Mouse (Mus musculus) intestine, embryonic 15.5 days (tissue): ENCODE data around the gene Snap91. TPM values are rescaled to one million over a fixed set of nuclear protein-coding genes. Genes with fewer than 3 reads are reported as not detected.

ENCODE experiments used
- ATAC-seq: fragments of 200-750 bp; cut with Nextera tagmentation; 2 replicates; pipeline ENCODE4 v1.8.0; 2017; ENCODE audit warnings: moderate TSS enrichment, moderate library complexity
- H3K27ac ChIP-seq: fragments of 300-500 bp; sonication (generic); 2 replicates; pipeline ENCODE4 v1.5.1; 2015; ENCODE audit warnings: mild to moderate bottlenecking, inconsistent platforms
- H3K27me3 ChIP-seq: fragments of 300-500 bp; sonication (generic); replicated peaks from 2 replicates; pipeline ENCODE4 v1.6.1; 2015; ENCODE audit warnings: inconsistent platforms
- H3K36me3 ChIP-seq: fragments of 300-500 bp; sonication (generic); 2 replicates; pipeline ENCODE4 v1.6.1; 2015; ENCODE audit warnings: inconsistent platforms
- H3K4me1 ChIP-seq: fragments of 300-500 bp; sonication (generic); replicated peaks from 2 replicates; pipeline ENCODE4 v1.6.1; 2015; ENCODE audit warnings: inconsistent platforms
- H3K4me2 ChIP-seq: fragments of 300-500 bp; sonication (generic); replicated peaks from 2 replicates; pipeline ENCODE4 v1.6.1; 2015; ENCODE audit warnings: mild to moderate bottlenecking, inconsistent platforms
- H3K4me3 ChIP-seq: fragments of 300-500 bp; sonication (generic); replicated peaks from 2 replicates; pipeline ENCODE4 v1.5.1; 2015; ENCODE audit warnings: inconsistent platforms
- H3K9ac ChIP-seq: fragments of 300-500 bp; sonication (generic); 2 replicates; pipeline ENCODE4 v1.6.1; 2015; ENCODE audit warnings: inconsistent platforms
- H3K9me3 ChIP-seq: fragments of 300-500 bp; sonication (generic); 2 replicates; pipeline ENCODE4 v1.6.1; 2016; ENCODE audit warnings: inconsistent platforms
- WGBS: fragments of 180-500 bp; shearing (Covaris S2); methylation state at CpG from one replicate; pipeline ENCODE4 v1.1.7; 2015; 5-methylcytosine and 5-hydroxymethylcytosine counted together
- polyA plus RNA-seq: library from polyadenylated mRNA; unstranded; fragments of >200 nt; fragmentation: Nextera tagmentation; extraction: Ambion mirVana; gene quantifications from 2 replicates; pipeline ENCODE4 v1.2.1, GENCODE M21; 2015

Snap91 gene
- polyA plus RNA-seq, 1 experiment from 2014 or later, result 5.5 TPM

DNA sequence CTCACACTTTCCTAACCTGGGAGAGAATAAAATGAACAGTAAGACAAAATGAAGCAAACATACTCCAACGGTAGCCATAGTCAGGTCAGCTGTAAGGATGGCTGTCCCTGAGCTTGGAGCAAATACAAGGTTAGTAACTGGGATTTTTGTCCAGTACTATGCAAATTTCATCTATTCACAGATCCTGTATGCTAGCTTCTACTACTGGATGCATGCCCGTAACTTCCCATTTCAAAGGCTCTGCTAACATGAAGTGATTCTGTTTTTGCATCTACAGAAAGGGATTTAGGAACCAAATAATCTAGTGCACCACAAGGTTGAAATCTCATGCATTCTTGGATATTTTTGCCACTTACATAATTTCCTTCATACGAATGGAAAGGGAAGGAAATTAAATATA is 70.2 kb downstream of the Snap91 start:
- H3K4me1 ChIP-seq, result no peaks in the 10 kb centered on the region
- no peaks in the 10 kb centered on the region for H3K27me3 ChIP-seq
- no peaks in the 10 kb centered on the region for H3K9me3 ChIP-seq
- no peak overlapping the region for H3K27ac ChIP-seq
- H3K36me3 ChIP-seq, result no peaks in the 10 kb centered on the region
- WGBS, result 80% methylated on average over 3 of the region's 3 CpGs
- no peak overlapping the region for H3K4me2 ChIP-seq
- ATAC-seq, result no peak
- H3K4me3 ChIP-seq, result no peak overlapping the region
- no peak overlapping the region for H3K9ac ChIP-seq

DNA sequence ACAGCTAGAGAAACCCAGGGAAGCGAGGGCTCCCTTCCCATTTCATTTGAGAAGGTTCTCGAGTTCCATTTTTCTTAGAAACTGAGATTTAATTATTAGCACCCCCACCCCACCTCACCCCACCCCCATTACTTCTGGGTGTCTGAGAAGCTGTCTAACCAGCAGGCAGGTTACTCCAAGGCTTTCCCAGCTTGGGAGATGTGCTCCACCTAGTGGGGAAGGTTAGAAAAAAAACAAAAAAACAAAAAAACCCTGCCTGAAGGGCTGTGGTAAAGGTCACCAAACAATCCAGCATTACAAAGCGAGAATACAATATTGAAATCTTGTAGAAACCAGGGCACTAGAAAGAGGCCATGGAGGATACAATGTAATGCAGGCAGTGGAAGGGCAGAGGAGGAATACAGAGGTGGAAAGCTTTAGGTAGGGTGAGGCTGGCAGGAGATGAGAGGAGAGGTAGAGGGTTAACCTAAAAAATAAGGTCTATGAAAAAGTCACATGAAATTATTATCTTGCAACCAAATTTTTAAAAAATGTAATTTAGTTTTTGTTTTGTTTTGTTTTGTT is 79.8 kb downstream of the Snap91 start:
- H3K4me2 ChIP-seq, result no peak overlapping the region
- no peaks in the 10 kb centered on the region for H3K36me3 ChIP-seq
- 27% methylated on average over 3 of the region's 3 CpGs for WGBS
- 0 out of 2 replicates have a peak, but pooled peaks have one; percentile 41 for ATAC-seq
- no peak overlapping the region for H3K4me3 ChIP-seq
- no peak overlapping the region for H3K9ac ChIP-seq
- no peaks in the 10 kb centered on the region for H3K27me3 ChIP-seq
- no peak overlapping the region for H3K27ac ChIP-seq
- H3K4me1 ChIP-seq, result no peaks in the 10 kb centered on the region
- H3K9me3 ChIP-seq, result no peaks in the 10 kb centered on the region

DNA sequence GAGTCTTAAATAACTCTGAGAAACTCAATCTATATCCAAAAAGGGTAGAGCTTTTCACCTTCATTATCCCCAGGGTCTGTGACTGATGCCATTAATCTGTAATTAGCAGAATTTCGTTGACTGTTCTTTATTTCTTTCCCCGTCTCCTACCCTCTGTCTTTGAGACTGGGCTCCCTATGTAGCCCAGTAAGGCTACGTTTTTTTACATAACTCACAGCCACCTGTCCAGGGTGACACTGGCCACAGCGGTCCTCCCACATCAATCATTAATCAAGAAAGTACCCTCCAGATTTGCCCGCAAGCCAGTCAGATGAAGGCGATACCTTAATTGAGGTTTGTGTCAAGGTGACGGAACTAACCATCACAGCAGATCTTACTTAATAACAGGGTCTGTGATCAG is 81.4 kb downstream of the Snap91 start:
- H3K9me3 ChIP-seq, result no peaks in the 10 kb centered on the region
- no peak for ATAC-seq
- no peaks in the 10 kb centered on the region for H3K4me1 ChIP-seq
- H3K4me2 ChIP-seq, result no peak overlapping the region
- no peaks in the 10 kb centered on the region for H3K36me3 ChIP-seq
- H3K27me3 ChIP-seq, result no peaks in the 10 kb centered on the region
- H3K9ac ChIP-seq, result no peak overlapping the region
- 66% methylated on average over 7 of the region's 7 CpGs for WGBS
- no peak overlapping the region for H3K27ac ChIP-seq
- no peak overlapping the region for H3K4me3 ChIP-seq

DNA sequence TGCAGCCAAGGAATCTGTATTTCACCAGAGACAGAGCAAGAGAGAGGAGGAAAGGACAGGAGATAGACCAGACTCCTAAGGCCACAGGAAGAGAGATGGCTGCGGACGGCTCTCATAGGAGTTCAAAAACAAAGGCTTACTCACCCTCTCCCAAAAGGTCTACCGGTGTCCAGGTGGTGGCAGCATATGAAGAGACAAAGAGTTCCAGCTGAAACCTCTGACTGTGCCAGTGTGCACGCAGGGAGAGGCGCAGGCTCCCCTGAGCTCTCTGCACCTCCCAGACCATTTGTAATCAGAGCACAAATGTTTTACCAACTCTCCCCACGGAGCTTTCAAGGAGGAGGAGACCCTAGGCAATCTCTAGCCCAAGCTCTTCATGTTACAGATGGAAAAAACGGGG is 81.8 kb downstream of the Snap91 start:
- ATAC-seq, result no peak

DNA sequence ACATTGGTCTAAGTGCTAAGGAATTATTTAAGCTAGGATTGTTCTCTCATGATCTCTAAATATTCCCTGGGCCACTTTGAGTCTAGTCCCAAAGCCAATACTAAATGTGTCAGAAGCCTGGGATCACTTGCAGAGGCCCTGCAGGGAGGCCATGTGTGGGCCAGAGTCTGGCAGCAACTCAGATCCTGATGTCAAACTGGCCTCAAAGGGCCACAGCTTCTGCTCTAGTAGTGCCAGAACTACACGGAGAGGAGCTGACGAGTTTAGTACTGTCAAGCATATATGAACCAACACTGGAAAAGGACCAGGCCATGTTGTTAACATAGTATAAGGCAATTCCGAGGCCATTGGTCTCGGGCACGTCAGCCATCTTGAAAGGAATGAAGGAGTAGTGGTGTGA is 82.3 kb downstream of the Snap91 start:
- Histone ChIP-seq H3K27me3 (no peaks in the 10 kb centered on the region), H3K36me3 (no peaks in the 10 kb centered on the region), H3K4me2 (no peak overlapping the region), H3K9ac (no peak overlapping the region), H3K4me3 (no peak overlapping the region), H3K4me1 (no peaks in the 10 kb centered on the region), H3K9me3 (no peaks in the 10 kb centered on the region), H3K27ac (no peak overlapping the region)
- WGBS, result 89% methylated on average over 5 of the region's 5 CpGs
- ATAC-seq, result no peak

More for the DNA sequence above, 81.8 kb downstream of the Snap91 start:
- Histone ChIP-seq H3K4me1 (no peaks in the 10 kb centered on the region), H3K9ac (no peak overlapping the region), H3K36me3 (no peaks in the 10 kb centered on the region), H3K27me3 (no peaks in the 10 kb centered on the region), H3K27ac (no peak overlapping the region), H3K4me3 (no peak overlapping the region), H3K4me2 (no peak overlapping the region), H3K9me3 (no peaks in the 10 kb centered on the region)
- WGBS, result 34% methylated on average over 7 of the region's 7 CpGs

DNA sequence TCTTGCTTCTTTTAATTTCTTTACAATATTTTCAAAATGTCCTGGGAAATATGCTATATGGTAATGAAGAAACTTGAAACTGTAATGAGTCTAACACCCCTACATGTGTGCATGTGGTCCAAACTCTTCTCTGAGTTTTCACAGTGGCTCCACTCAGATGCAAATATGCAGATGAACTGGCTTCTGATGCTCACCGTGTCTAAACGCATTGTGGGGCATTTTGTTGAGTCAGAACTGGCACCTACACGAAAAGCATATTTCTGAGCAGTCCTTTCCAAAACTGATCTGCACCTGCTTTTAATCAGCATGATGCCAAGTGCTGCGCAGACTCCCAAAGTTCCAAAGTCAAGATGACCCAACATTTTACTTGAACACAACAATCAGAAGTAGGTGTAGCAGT is 82.9 kb downstream of the Snap91 start:
- Histone ChIP-seq H3K36me3 (no peaks in the 10 kb centered on the region), H3K4me3 (no peak overlapping the region), H3K27ac (no peak overlapping the region), H3K4me1 (no peaks in the 10 kb centered on the region), H3K9ac (no peak overlapping the region), H3K4me2 (no peak overlapping the region), H3K9me3 (no peaks in the 10 kb centered on the region), H3K27me3 (no peaks in the 10 kb centered on the region)
- ATAC-seq, result no peak
- 85% methylated on average over 4 of the region's 4 CpGs for WGBS

DNA sequence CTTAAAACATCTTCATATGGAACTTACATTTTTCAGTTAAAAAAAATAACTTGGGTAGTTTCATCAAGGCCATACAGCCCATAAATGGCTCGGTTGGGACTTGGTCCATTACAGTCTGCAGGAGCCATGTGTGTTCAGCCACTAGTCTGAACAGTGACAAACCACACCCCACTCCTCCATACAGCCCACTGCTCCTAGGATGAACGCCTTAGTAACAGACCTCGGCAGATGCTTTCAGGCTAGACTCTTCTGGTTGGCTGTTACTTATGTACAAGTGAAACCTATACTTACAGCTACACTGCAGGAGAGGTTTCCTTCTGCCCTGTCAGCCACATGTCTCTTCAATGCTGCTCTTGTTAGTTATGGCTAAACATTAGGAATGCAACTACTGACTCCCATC is 85.2 kb downstream of the Snap91 start:
- Histone ChIP-seq H3K9me3 (no peaks in the 10 kb centered on the region), H3K4me1 (no peaks in the 10 kb centered on the region), H3K27ac (no peak overlapping the region), H3K4me3 (no peak overlapping the region), H3K36me3 (no peaks in the 10 kb centered on the region), H3K27me3 (no peaks in the 10 kb centered on the region), H3K9ac (no peak overlapping the region), H3K4me2 (no peak overlapping the region)
- WGBS, result 54% methylated on average over 3 of the region's 3 CpGs
- no peak for ATAC-seq

DNA sequence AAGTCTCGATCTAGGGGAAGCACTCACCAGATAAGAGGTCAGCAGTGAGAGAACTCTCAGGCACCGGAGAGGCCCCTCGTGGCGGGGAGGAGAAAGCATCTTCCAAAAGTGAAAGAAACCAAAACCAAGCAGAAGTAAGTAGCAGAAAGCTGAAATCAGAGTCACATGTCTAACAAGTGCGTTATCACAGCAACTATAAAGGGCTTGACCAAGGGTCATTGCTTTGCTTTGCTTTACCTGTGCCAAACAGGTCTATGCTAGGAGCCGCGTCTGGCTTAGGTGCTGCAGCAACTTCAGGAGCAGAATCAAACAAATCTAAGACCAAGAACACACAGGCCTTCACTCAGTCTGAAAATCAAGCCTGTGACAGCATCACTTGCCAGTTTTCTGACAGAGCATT is 88.5 kb downstream of the Snap91 start:
- WGBS, result 64% methylated on average over 7 of the region's 7 CpGs
- H3K4me3 ChIP-seq, result no peak overlapping the region
- H3K9me3 ChIP-seq, result no peaks in the 10 kb centered on the region
- peak; percentile 86 for ATAC-seq
- H3K4me1 ChIP-seq, result no peaks in the 10 kb centered on the region
- H3K36me3 ChIP-seq, result no peaks in the 10 kb centered on the region
- no peaks in the 10 kb centered on the region for H3K27me3 ChIP-seq
- no peak overlapping the region for H3K4me2 ChIP-seq
- H3K9ac ChIP-seq, result no peak overlapping the region
- no peak overlapping the region for H3K27ac ChIP-seq

DNA sequence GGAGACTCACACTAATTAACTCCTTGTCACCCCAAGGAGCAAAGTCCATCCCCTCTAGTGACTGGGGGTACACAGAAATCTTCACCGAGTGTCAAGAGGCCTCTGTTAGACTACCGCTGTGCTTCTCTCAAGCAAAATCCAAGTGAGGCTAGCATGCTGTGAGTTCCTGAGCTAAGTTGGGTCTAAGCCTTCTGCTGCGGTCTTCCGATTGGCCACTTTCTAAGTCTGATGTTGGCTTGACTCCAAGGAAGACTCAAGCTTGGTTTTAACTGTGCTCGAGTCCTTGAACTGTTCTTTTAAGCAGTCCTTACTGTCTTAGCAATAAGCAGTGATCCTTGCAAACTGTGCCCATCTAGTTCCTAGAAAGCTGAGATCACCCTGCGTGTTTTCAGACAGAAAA is 91.3 kb downstream of the Snap91 start:
- 74% methylated on average over 6 of the region's 6 CpGs for WGBS
- Histone ChIP-seq H3K9me3 (no peaks in the 10 kb centered on the region), H3K9ac (no peak overlapping the region), H3K27ac (no peak overlapping the region), H3K4me3 (no peak overlapping the region), H3K4me2 (no peak overlapping the region), H3K27me3 (no peaks in the 10 kb centered on the region), H3K36me3 (no peaks in the 10 kb centered on the region), H3K4me1 (no peaks in the 10 kb centered on the region)
- no peak for ATAC-seq

DNA sequence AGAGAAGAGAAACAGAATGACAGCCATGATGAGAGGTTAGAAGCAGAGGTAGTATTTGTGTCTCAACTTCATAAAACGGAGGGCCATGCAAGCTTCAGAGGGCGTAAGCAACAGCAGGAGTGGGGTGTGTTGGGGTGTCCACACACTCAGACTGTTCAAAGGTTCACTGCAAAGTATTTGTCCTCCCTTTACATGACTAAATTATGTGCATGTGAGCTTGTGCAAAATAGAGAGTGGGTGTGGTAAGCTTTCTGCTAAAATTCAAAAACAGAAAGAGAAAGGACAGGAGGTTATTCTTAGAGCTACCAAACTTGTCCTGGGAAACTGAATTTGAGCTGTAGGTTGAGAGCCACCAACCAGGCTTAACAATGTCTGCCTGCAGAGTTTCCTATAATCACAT is 97.6 kb downstream of the Snap91 start:
- Histone ChIP-seq H3K9me3 (no peaks in the 10 kb centered on the region), H3K9ac (no peak overlapping the region), H3K36me3 (no peaks in the 10 kb centered on the region), H3K27ac (no peak overlapping the region), H3K27me3 (no peaks in the 10 kb centered on the region), H3K4me1 (no peaks in the 10 kb centered on the region), H3K4me3 (no peak overlapping the region), H3K4me2 (no peak overlapping the region)
- WGBS, result 88% methylated on average over 2 of the region's 2 CpGs
- ATAC-seq, result no peak

DNA sequence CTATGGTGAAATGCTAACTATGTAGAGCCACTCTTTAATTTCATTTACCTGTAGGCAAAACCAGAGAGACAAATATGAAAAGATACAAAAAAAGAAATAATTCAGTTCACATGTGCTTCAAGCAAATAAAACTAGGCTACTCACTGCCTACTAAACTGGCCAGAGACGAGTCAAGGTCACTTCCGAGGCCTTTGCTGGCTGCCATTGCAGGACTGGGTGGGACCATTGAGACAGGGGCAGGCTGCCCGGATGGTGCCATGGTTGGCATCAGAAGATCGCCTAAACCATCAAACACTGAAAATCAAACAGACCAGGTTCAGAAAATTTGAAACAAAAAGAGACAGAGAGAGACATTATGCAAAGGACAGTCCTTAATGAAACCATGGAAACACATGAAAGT is 99.0 kb downstream of the Snap91 start:
- no peak for ATAC-seq
- H3K4me1 ChIP-seq, result no peaks in the 10 kb centered on the region
- H3K9me3 ChIP-seq, result no peaks in the 10 kb centered on the region
- H3K4me3 ChIP-seq, result no peak overlapping the region
- H3K9ac ChIP-seq, result no peak overlapping the region
- 80% methylated on average over 4 of the region's 4 CpGs for WGBS
- H3K27ac ChIP-seq, result no peak overlapping the region
- H3K27me3 ChIP-seq, result no peaks in the 10 kb centered on the region
- H3K36me3 ChIP-seq, result no peaks in the 10 kb centered on the region
- no peak overlapping the region for H3K4me2 ChIP-seq

DNA sequence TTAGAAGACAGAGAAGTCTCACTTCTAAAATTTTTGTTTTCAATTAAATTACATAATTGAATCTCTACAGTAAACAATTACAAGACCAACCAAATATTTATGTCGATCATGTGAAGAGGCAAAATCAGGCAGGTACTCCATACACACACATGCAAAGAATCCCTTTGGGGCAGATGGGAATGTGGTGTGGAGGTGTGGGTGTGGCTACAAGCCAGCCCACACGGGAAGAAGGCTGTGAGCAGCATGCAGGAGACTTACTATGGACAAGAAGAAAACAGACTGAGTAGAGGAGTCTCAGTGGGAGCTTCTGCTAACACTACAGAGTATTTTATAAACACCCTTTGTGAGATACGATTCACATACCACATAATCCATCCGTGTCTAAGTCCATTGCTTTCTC is 102.2 kb downstream of the Snap91 start:
- Histone ChIP-seq H3K9ac (no peak overlapping the region), H3K9me3 (no peaks in the 10 kb centered on the region), H3K36me3 (no peaks in the 10 kb centered on the region), H3K27me3 (no peaks in the 10 kb centered on the region), H3K4me1 (no peaks in the 10 kb centered on the region), H3K4me3 (no peak overlapping the region), H3K4me2 (no peak overlapping the region), H3K27ac (no peak overlapping the region)
- ATAC-seq, result no peak
- 54% methylated on average over 4 of the region's 4 CpGs for WGBS

DNA sequence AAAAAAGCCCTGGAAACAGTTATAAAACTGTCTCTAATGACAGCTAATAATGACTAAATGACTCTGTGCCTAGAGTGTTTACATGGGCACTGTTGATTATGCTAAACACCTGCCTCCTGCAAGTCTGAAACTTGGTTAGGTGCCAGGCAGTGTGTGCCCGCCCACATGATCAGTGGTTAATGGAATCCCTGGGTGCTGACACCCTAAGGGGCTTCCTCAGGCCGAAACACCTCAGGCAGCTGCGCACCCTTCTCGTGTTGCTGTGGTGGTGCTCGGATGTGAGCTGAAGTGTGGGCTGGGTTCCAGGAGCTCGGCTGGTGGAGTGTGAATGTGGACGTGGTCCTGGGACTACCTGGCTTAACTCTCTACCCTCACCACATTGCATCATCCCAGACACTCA is 103.1 kb downstream of the Snap91 start:
- Histone ChIP-seq H3K36me3 (no peaks in the 10 kb centered on the region), H3K4me2 (no peak overlapping the region), H3K27me3 (no peaks in the 10 kb centered on the region), H3K27ac (no peak overlapping the region), H3K9ac (no peak overlapping the region), H3K4me1 (no peaks in the 10 kb centered on the region), H3K9me3 (no peaks in the 10 kb centered on the region), H3K4me3 (no peak overlapping the region)
- no peak for ATAC-seq
- WGBS, result 42% methylated on average over 7 of the region's 7 CpGs
